Mouse (Mus musculus) liver, embryonic 16.5 days (tissue): ENCODE data around the gene Enthd1. TPM values are rescaled to one million over a fixed set of nuclear protein-coding genes. Genes with fewer than 3 reads are reported as not detected.

Experiments used
- ATAC-seq: fragments of 200-750 bp; cut with Nextera tagmentation; 2 replicates; pipeline ENCODE4 v1.8.0; 2017; ENCODE audit warnings: low read depth, mild to moderate bottlenecking, moderate number of reproducible peaks, moderate library complexity
- H3K27ac ChIP-seq: fragments of 300-500 bp; sonication (generic); 2 replicates; pipeline ENCODE4 v1.5.1; 2014; ENCODE audit warnings: mild to moderate bottlenecking, low read length
- H3K27me3 ChIP-seq: fragments of 300-500 bp; sonication (generic); 2 replicates; pipeline ENCODE4 v1.6.1; 2014; ENCODE audit warnings: low read depth, low read length, mixed read lengths; ENCODE audit not compliant: control insufficient read depth, insufficient read depth
- H3K36me3 ChIP-seq: fragments of 300-500 bp; sonication (generic); 2 replicates; pipeline ENCODE4 v1.6.1; 2014; ENCODE audit warnings: mild to moderate bottlenecking; ENCODE audit not compliant: control insufficient read depth, insufficient read depth
- H3K4me1 ChIP-seq: fragments of 300-500 bp; sonication (generic); 2 replicates; pipeline ENCODE4 v1.6.1; 2014; ENCODE audit warnings: low read depth, low read length, mixed read lengths; ENCODE audit not compliant: control insufficient read depth
- H3K4me2 ChIP-seq: fragments of 300-500 bp; sonication (generic); 2 replicates; pipeline ENCODE4 v1.6.1; 2014; ENCODE audit warnings: low read depth, low read length, mixed read lengths
- H3K4me3 ChIP-seq: fragments of 300-500 bp; sonication (generic); 2 replicates; pipeline ENCODE4 v1.5.1; 2014; ENCODE audit warnings: low read depth, mild to moderate bottlenecking, low read length
- H3K9ac ChIP-seq: fragments of 300-500 bp; sonication (generic); 2 replicates; pipeline ENCODE4 v1.6.1; 2014; ENCODE audit warnings: low read depth, low read length
- H3K9me3 ChIP-seq: fragments of 300-500 bp; sonication (generic); replicated peaks from 2 replicates; pipeline ENCODE4 v1.6.1; 2016; ENCODE audit warnings: low read length; ENCODE audit not compliant: control insufficient read depth
- WGBS: fragments of 180-500 bp; shearing (Covaris S2); extraction: QIAGEN DNeasy Blood & Tissue Kit; methylation state at CpG from one replicate; pipeline ENCODE4 v1.1.7; 2014; ENCODE audit not compliant: insufficient replicate concordance; 5-methylcytosine and 5-hydroxymethylcytosine counted together
- polyA plus RNA-seq: library from polyadenylated mRNA; unstranded; fragments of >200 nt; fragmentation: Nextera tagmentation; extraction: Ambion mirVana; gene quantifications from 2 replicates; pipeline ENCODE4 v1.2.1, GENCODE M21; 2015

Gene Enthd1
- polyA plus RNA-seq, 1 experiment from 2014 or later: not detected

- H3K27me3 ChIP-seq: peaks cover 23% of the 10 kb centered on the region
- H3K4me2 ChIP-seq: no peak overlapping the region
- H3K36me3 ChIP-seq: no peaks in the 10 kb centered on the region
- ATAC-seq: no peak
- H3K4me3 ChIP-seq: no peak overlapping the region
- no peaks in the 10 kb centered on the region for H3K4me1 ChIP-seq
- H3K9ac ChIP-seq: no peak overlapping the region
- no peak overlapping the region for H3K27ac ChIP-seq
- 37% methylated on average over 22 of the region's 22 CpGs for WGBS
- H3K9me3 ChIP-seq: no peaks in the 10 kb centered on the region
Observed at GRCm38 (mm10) chr15:80577166-80577960, 12.4 kb upstream of the Enthd1 start.

GRCm38 (mm10) chr15:80576415-80576994, 11.5 kb upstream of the Enthd1 start:
- H3K4me3 ChIP-seq: no peak overlapping the region
- no peak overlapping the region for H3K9ac ChIP-seq
- H3K4me2 ChIP-seq: no peak overlapping the region
- no peaks in the 10 kb centered on the region for H3K4me1 ChIP-seq
- H3K36me3 ChIP-seq: no peaks in the 10 kb centered on the region
- peaks cover 30% of the 10 kb centered on the region for H3K27me3 ChIP-seq
- WGBS: 62% methylated on average over 11 of the region's 11 CpGs
- H3K9me3 ChIP-seq: no peaks in the 10 kb centered on the region
- ATAC-seq: no peak
- H3K27ac ChIP-seq: no peak overlapping the region

- H3K36me3 ChIP-seq: no peaks in the 10 kb centered on the region
- H3K4me2 ChIP-seq: no peak overlapping the region
- no peak overlapping the region for H3K9ac ChIP-seq
- no peaks in the 10 kb centered on the region for H3K4me1 ChIP-seq
- H3K27ac ChIP-seq: no peak overlapping the region
- WGBS: 77% methylated on average over 13 of the region's 13 CpGs
- no peaks in the 10 kb centered on the region for H3K9me3 ChIP-seq
- ATAC-seq: no peak
- H3K4me3 ChIP-seq: no peak overlapping the region
- H3K27me3 ChIP-seq: peaks cover 30% of the 10 kb centered on the region
Observed at GRCm38 (mm10) chr15:80575817-80576370, 10.9 kb upstream of the Enthd1 start.

- WGBS: 81% methylated on average over 17 of the region's 17 CpGs
- no peak for ATAC-seq
- no peaks in the 10 kb centered on the region for H3K36me3 ChIP-seq
- no peak overlapping the region for H3K9ac ChIP-seq
- H3K4me3 ChIP-seq: no peak overlapping the region
- H3K27me3 ChIP-seq: peaks cover 30% of the 10 kb centered on the region
- H3K9me3 ChIP-seq: no peaks in the 10 kb centered on the region
- no peak overlapping the region for H3K4me2 ChIP-seq
- H3K27ac ChIP-seq: no peak overlapping the region
- H3K4me1 ChIP-seq: no peaks in the 10 kb centered on the region
Observed at GRCm38 (mm10) chr15:80574211-80575040, 9.5 kb upstream of the Enthd1 start.

- H3K4me2 ChIP-seq: no peak overlapping the region
- 55% methylated on average over 9 of the region's 9 CpGs for WGBS
- no peaks in the 10 kb centered on the region for H3K4me1 ChIP-seq
- H3K27ac ChIP-seq: no peak overlapping the region
- no peaks in the 10 kb centered on the region for H3K9me3 ChIP-seq
- no peak for ATAC-seq
- no peaks in the 10 kb centered on the region for H3K36me3 ChIP-seq
- no peak overlapping the region for H3K4me3 ChIP-seq
- H3K9ac ChIP-seq: no peak overlapping the region
- H3K27me3 ChIP-seq: peaks cover 28% of the 10 kb centered on the region
Observed at GRCm38 (mm10) chr15:80572811-80573520, 8.0 kb upstream of the Enthd1 start.

GRCm38 (mm10) chr15:80572291-80572690, 7.3 kb upstream of the Enthd1 start, which contains the start of gene Grap2:
Gene Grap2 (plus strand): TSS chr15:80572594.
- Histone ChIP-seq H3K9me3 (no peaks in the 10 kb centered on the region), H3K36me3 (no peaks in the 10 kb centered on the region), H3K4me1 (no peaks in the 10 kb centered on the region), H3K4me2 (peak within 1 kb of the TSS; percentile 30), H3K27ac (no peak within 1 kb of the TSS), H3K9ac (no peak within 1 kb of the TSS), H3K4me3 (no peak within 1 kb of the TSS), H3K27me3 (peaks cover 21% of the 10 kb centered on the region)
- WGBS: 14% methylated on average over 12 of the region's 12 CpGs
- no peak for ATAC-seq

- ATAC-seq: no peak
- H3K36me3 ChIP-seq: no peaks in the 10 kb centered on the region
- H3K27ac ChIP-seq: no peak overlapping the region
- H3K27me3 ChIP-seq: peaks cover 15% of the 10 kb centered on the region
- H3K4me2 ChIP-seq: no peak overlapping the region
- H3K9me3 ChIP-seq: no peaks in the 10 kb centered on the region
- 35% methylated on average over 7 of the region's 7 CpGs for WGBS
- H3K9ac ChIP-seq: no peak overlapping the region
- H3K4me1 ChIP-seq: no peaks in the 10 kb centered on the region
- no peak overlapping the region for H3K4me3 ChIP-seq
Observed at GRCm38 (mm10) chr15:80571611-80572010, 6.7 kb upstream of the Enthd1 start.

GRCm38 (mm10) chr15:80570226-80570625, 5.3 kb upstream of the Enthd1 start:
- Histone ChIP-seq H3K9ac (no peak overlapping the region), H3K9me3 (no peaks in the 10 kb centered on the region), H3K4me3 (no peak overlapping the region), H3K27me3 (peaks cover 7% of the 10 kb centered on the region), H3K4me1 (no peaks in the 10 kb centered on the region), H3K27ac (no peak overlapping the region), H3K4me2 (no peak overlapping the region), H3K36me3 (no peaks in the 10 kb centered on the region)
- no peak for ATAC-seq
- WGBS: 52% methylated on average over 1 of the region's 1 CpGs
